Mouse (Mus musculus) heart, adult 9 months (tissue): Measurements from ENCODE around the gene Gna15.

Experiments
- DNase-seq, 2 experiments: peaks; one replicate each; pipeline ENCODE4 v3.0.0; 2022; ENCODE audit warnings: low spot score in 2 of 2

The Gna15 gene

GRCm38 (mm10) chr10:81467670-81468235, 56.3 kb downstream of the Gna15 start:
- no peak for DNase-seq

- no peak for DNase-seq
Observed at GRCm38 (mm10) chr10:81466881-81467280, 57.1 kb downstream of the Gna15 start.

- no peak for DNase-seq
Observed at GRCm38 (mm10) chr10:81466066-81466465, 58.0 kb downstream of the Gna15 start.

- DNase-seq = no peak
Observed at GRCm38 (mm10) chr10:81465265-81465645, 58.8 kb downstream of the Gna15 start.

GRCm38 (mm10) chr10:81464405-81465264, 59.4 kb downstream of the Gna15 start:
- DNase-seq = no peak

- DNase-seq = no peak
Observed at GRCm38 (mm10) chr10:81463531-81463930, 60.5 kb downstream of the Gna15 start.

- DNase-seq = no peak
Observed at GRCm38 (mm10) chr10:81462917-81463316, 61.1 kb downstream of the Gna15 start.

- no peak for DNase-seq
Observed at GRCm38 (mm10) chr10:81462415-81462804, 61.6 kb downstream of the Gna15 start.

- DNase-seq = no peak
Observed at GRCm38 (mm10) chr10:81461673-81462414, 62.2 kb downstream of the Gna15 start.

- no peak for DNase-seq
Observed at GRCm38 (mm10) chr10:81460951-81461350, 63.1 kb downstream of the Gna15 start.

GRCm38 (mm10) chr10:81460471-81460870, 63.6 kb downstream of the Gna15 start:
- no peak for DNase-seq

- no peak for DNase-seq
Observed at GRCm38 (mm10) chr10:81459399-81459798, 64.6 kb downstream of the Gna15 start.

GRCm38 (mm10) chr10:81458267-81458666, 65.8 kb downstream of the Gna15 start:
- no peak for DNase-seq

- no peak for DNase-seq
Observed at GRCm38 (mm10) chr10:81457624-81458023, 66.4 kb downstream of the Gna15 start.

GRCm38 (mm10) chr10:81456983-81457563, 67.0 kb downstream of the Gna15 start:
- DNase-seq = no peak

GRCm38 (mm10) chr10:81455181-81455895, 68.7 kb downstream of the Gna15 start, which contains the start of gene Nfic:
Gene Nfic, minus strand, starts transcription at chr10:81455635.
- no peak for DNase-seq

- DNase-seq = no peak
Observed at GRCm38 (mm10) chr10:81454106-81454505, 69.9 kb downstream of the Gna15 start.

GRCm38 (mm10) chr10:81452947-81453288, 71.1 kb downstream of the Gna15 start:
- no peak for DNase-seq
